In genomic region chr5:107120624-107121023, GRCm38 (mm10) we compare ENCODE assay signal across 10 mouse cellular contexts.
DNase-seq lines count a peak whose midpoint lies in the region; ATAC-seq and TF ChIP-seq lines count a peak whose summit lies in the region.
"Had no signal": no experiment of that assay in that cellular context is flagged by ENCODE, and none has a peak within 500 bp of the region (broad histone marks: within the 10 kb centered on the region; RNA-seq: fewer than 3 reads in every experiment).

No protein-coding gene starts in this region.

- no peak overlapping the region for H3K4me3 ChIP-seq in lung, adult 2 months (replicated peaks; ENCODE audit: extremely low read depth, low read depth, low read length)
- no peak overlapping the region for H3K4me3 ChIP-seq in heart, postnatal 0 days (ENCODE audit: low read depth, low read length)
- H3K4me3 ChIP-seq in stomach, postnatal 0 days (ENCODE audit: low read depth, low read length) = no peak overlapping the region
- H3K4me3 ChIP-seq: limb, embryonic 15.5 days had no signal

- no peaks in the 10 kb centered on the region for H3K9me3 ChIP-seq in heart, postnatal 0 days (replicated peaks; ENCODE audit: control insufficient read depth, low read length)
- H3K9me3 ChIP-seq in stomach, postnatal 0 days (ENCODE audit: control insufficient read depth, low read length) = no peaks in the 10 kb centered on the region
- H3K9me3 ChIP-seq: limb, embryonic 15.5 days had no signal

- H3K27ac ChIP-seq in heart, postnatal 0 days (ENCODE audit: low read depth) = peak overlapping the region; percentile 63; the same call in 1 of the 2 replicates
- 0 out of 2 replicates have a peak overlapping the region, but pooled peaks have one; percentile 30 for H3K27ac ChIP-seq in stomach, postnatal 0 days (replicated peaks)
- H3K27ac ChIP-seq: hindbrain, postnatal 0 days; limb, embryonic 15.5 days had no signal

- ATAC-seq in cerebellum, adult (ENCODE audit: insufficient number of reproducible peaks, low FRiP score, low TSS enrichment) = no peak
- ATAC-seq in heart, postnatal 0 days (ENCODE audit: insufficient read depth, low read depth) = no peak
- ATAC-seq in stomach, postnatal 0 days (ENCODE audit: low FRiP score, low TSS enrichment) = no peak
- ATAC-seq in inflammation-experienced regulatory T-cells, adult 6 months = no peak
- ATAC-seq: hindbrain, postnatal 0 days had no signal

- no peak overlapping the region for H3K9ac ChIP-seq in heart, postnatal 0 days (replicated peaks; ENCODE audit: low read depth, low read length)
- no peak overlapping the region for H3K9ac ChIP-seq in stomach, postnatal 0 days (ENCODE audit: low read length)
- H3K9ac ChIP-seq: limb, embryonic 15.5 days had no signal

- no peak overlapping the region for H3K4me2 ChIP-seq in heart, postnatal 0 days (ENCODE audit: low read depth, low read length)
- H3K4me2 ChIP-seq in stomach, postnatal 0 days (replicated peaks; ENCODE audit: low read depth) = no peak overlapping the region
- H3K4me2 ChIP-seq: limb, embryonic 15.5 days had no signal

- WGBS in lung, adult 2 months = 38% methylated on average over 3 of the region's 3 CpGs
- 32% methylated on average over 3 of the region's 3 CpGs for WGBS in heart, postnatal 0 days
- whole genome bisulfite sequencing in stomach, postnatal 0 days = 87% methylated on average over 3 of the region's 3 CpGs

- H3K4me1 ChIP-seq in lung, adult 2 months (ENCODE audit: control insufficient read depth, insufficient read depth, low read length) = peaks cover 11% of the 10 kb centered on the region
- peaks cover 13% of the 10 kb centered on the region for H3K4me1 ChIP-seq in heart, postnatal 0 days (ENCODE audit: control insufficient read depth, insufficient read depth)
- peaks cover 6% of the 10 kb centered on the region for H3K4me1 ChIP-seq in stomach, postnatal 0 days (replicated peaks; ENCODE audit: control insufficient read depth, insufficient read depth)

- peak; percentile 33 for DNase-seq in cerebellum, adult 8-10 months
- DNase-seq in lung, adult 18-20 months = peak; percentile 55 to 68
- DNase-seq in lung, adult 2 months = no peak
- peak; percentile 45 for DNase-seq in heart, postnatal 0 days (ENCODE audit: low spot score)
- no peak for DNase-seq in stomach, postnatal 0 days (ENCODE audit: low spot score)
- DNase-seq in frontal cortex, postnatal 14 days (ENCODE audit: low spot score in 2 of 2) = no peak

- peaks cover 38% of the 10 kb centered on the region for H3K36me3 ChIP-seq in heart, postnatal 0 days (replicated peaks; ENCODE audit: control insufficient read depth, insufficient read depth, low read length)
- H3K36me3 ChIP-seq in stomach, postnatal 0 days (ENCODE audit: control insufficient read depth, insufficient read depth, low read length) = peaks cover 9% of the 10 kb centered on the region

- H3K27me3 ChIP-seq in heart, postnatal 0 days (ENCODE audit: control insufficient read depth, insufficient read depth, low read length) = no peaks in the 10 kb centered on the region
- H3K27me3 ChIP-seq in stomach, postnatal 0 days (ENCODE audit: control insufficient read depth, insufficient read depth, low read length) = no peaks in the 10 kb centered on the region
- H3K27me3 ChIP-seq: limb, embryonic 15.5 days had no signal

- TF ChIP-seq EP300 in heart, postnatal 0 days (IDR thresholded peaks at IDR 0.05; ENCODE audit: low read depth) = no peak
- TF ChIP-seq EP300 in stomach, postnatal 0 days (optimal IDR thresholded peaks at IDR 0.05) = no peak

- TF ChIP-seq CTCF in lung, adult 2 months (IDR thresholded peaks at IDR 0.05; ENCODE audit: insufficient read depth, low read length) = no peak
- no peak for TF ChIP-seq CTCF in heart, postnatal 0 days (IDR thresholded peaks at IDR 0.05; ENCODE audit: low read depth)
- TF ChIP-seq CTCF in stomach, postnatal 0 days (IDR thresholded peaks at IDR 0.05; ENCODE audit: low read depth) = no peak

- TF ChIP-seq POLR2A in lung, adult 2 months (IDR thresholded peaks at IDR 0.05; ENCODE audit: borderline replicate concordance, extremely low read depth, low read depth, low read length) = no peak

Comparison
In these comparisons a context has a peak if more than half of its experiments do, and no peak if none do; other contexts are left out.
1. DNase-seq: peak in cerebellum, adult 8-10 months (single experiment), lung, adult 18-20 months (2 of 2) and heart, postnatal 0 days (single experiment); none in lung, adult 2 months (single experiment), stomach, postnatal 0 days (single experiment) and frontal cortex, postnatal 14 days (0 of 2).